Mouse (Mus musculus) intestine, embryonic 16.5 days (tissue): ENCODE data around the gene Gm20388. TPM values are rescaled to one million over a fixed set of nuclear protein-coding genes. Genes with fewer than 3 reads are reported as not detected.
A peak's percentile ranks its signal among the peaks of the same experiment; 100 is the strongest.

Source experiments
- ATAC-seq: fragments of 200-750 bp; cut with Nextera tagmentation; 2 replicates; pipeline ENCODE4 v1.8.0; 2017; ENCODE audit warnings: moderate TSS enrichment, moderate library complexity
- H3K27ac ChIP-seq: fragments of 300-500 bp; sonication (generic); 2 replicates; pipeline ENCODE4 v1.5.1; 2014; ENCODE audit warnings: mild to moderate bottlenecking, low read length
- H3K27me3 ChIP-seq: fragments of 300-500 bp; sonication (generic); replicated peaks from 2 replicates; pipeline ENCODE4 v1.6.1; 2014; ENCODE audit warnings: low read length, control low read depth, mixed read lengths; ENCODE audit not compliant: control insufficient read depth, insufficient read depth
- H3K36me3 ChIP-seq: fragments of 300-500 bp; sonication (generic); 2 replicates; pipeline ENCODE4 v1.6.1; 2014; ENCODE audit warnings: low read length, control low read depth; ENCODE audit not compliant: control insufficient read depth, insufficient read depth
- H3K4me1 ChIP-seq: fragments of 300-500 bp; sonication (generic); 2 replicates; pipeline ENCODE4 v1.6.1; 2014; ENCODE audit warnings: low read length, control low read depth, mixed read lengths; ENCODE audit not compliant: control insufficient read depth, insufficient read depth
- H3K4me2 ChIP-seq: fragments of 300-500 bp; sonication (generic); 2 replicates; pipeline ENCODE4 v1.6.1; 2014; ENCODE audit warnings: low read depth, low read length, control low read depth
- H3K4me3 ChIP-seq: fragments of 300-500 bp; sonication (generic); 2 replicates; pipeline ENCODE4 v1.5.1; 2014; ENCODE audit warnings: mild to moderate bottlenecking, low read length
- H3K9ac ChIP-seq: fragments of 300-500 bp; sonication (generic); 2 replicates; pipeline ENCODE4 v1.6.1; 2014; ENCODE audit warnings: low read depth, low read length
- H3K9me3 ChIP-seq: fragments of 300-500 bp; sonication (generic); 2 replicates; pipeline ENCODE4 v1.6.1; 2016; ENCODE audit warnings: low read length, control low read depth; ENCODE audit not compliant: control insufficient read depth
- WGBS: fragments of 180-500 bp; shearing (Covaris S2); extraction: QIAGEN DNeasy Blood & Tissue Kit; methylation state at CpG from one replicate; pipeline ENCODE4 v1.1.7; 2014; 5-methylcytosine and 5-hydroxymethylcytosine counted together
- polyA plus RNA-seq: library from polyadenylated mRNA; unstranded; fragments of >200 nt; fragmentation: Nextera tagmentation; extraction: Ambion mirVana; gene quantifications from 2 replicates; pipeline ENCODE4 v1.2.1, GENCODE M21; 2015

Gene Gm20388
- polyA plus RNA-seq, 1 experiment from 2014 or later = 5.8 TPM

GRCm38 (mm10) chr8:120574941-120575340, 664.3 kb downstream of the Gm20388 start:
- Histone ChIP-seq H3K36me3 (peaks cover 59% of the 10 kb centered on the region), H3K4me1 (no peaks in the 10 kb centered on the region)
- ATAC-seq = no peak

DNA sequence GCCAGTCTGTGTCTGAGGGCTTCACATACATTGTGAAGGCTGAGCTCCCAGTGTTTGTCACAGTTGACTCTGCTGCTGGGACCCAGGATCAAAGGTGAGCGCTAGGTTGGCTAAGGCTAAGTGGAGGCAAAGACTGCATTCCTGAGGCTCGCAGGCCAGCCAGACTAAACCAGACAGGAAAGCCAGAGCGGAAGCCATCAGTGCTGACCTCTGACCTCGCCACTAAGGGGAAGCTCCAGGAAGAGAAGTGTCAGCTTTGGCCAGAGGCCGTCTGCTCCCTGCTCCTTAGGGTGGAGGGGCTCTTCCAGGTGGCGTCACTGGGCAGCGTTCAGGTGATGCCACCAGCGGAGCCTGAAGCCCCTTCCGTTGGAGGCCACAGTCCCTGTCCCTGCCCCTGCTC, 665.2 kb downstream of the Gm20388 start:
- ATAC-seq = no peak
- H3K27me3 ChIP-seq = no peaks in the 10 kb centered on the region
- no peak overlapping the region for H3K9ac ChIP-seq
- H3K4me1 ChIP-seq = no peaks in the 10 kb centered on the region
- no peak overlapping the region for H3K4me3 ChIP-seq
- no peak overlapping the region for H3K4me2 ChIP-seq
- 62% methylated on average over 9 of the region's 9 CpGs for WGBS
- peaks cover 65% of the 10 kb centered on the region for H3K36me3 ChIP-seq
- no peaks in the 10 kb centered on the region for H3K9me3 ChIP-seq
- H3K27ac ChIP-seq = no peak overlapping the region

More at GRCm38 (mm10) chr8:120574941-120575340, 664.3 kb downstream of the Gm20388 start:
- Histone ChIP-seq H3K27me3 (no peaks in the 10 kb centered on the region), H3K4me3 (no peak overlapping the region), H3K9ac (no peak overlapping the region), H3K27ac (no peak overlapping the region), H3K9me3 (no peaks in the 10 kb centered on the region), H3K4me2 (no peak overlapping the region)
- 68% methylated on average over 19 of the region's 19 CpGs for WGBS

GRCm38 (mm10) chr8:120577821-120578220, 667.2 kb downstream of the Gm20388 start:
- Histone ChIP-seq H3K9me3 (no peaks in the 10 kb centered on the region), H3K27me3 (no peaks in the 10 kb centered on the region), H3K9ac (no peak overlapping the region), H3K4me1 (no peaks in the 10 kb centered on the region), H3K27ac (no peak overlapping the region), H3K4me3 (no peak overlapping the region), H3K36me3 (peaks cover 63% of the 10 kb centered on the region), H3K4me2 (no peak overlapping the region)
- ATAC-seq = no peak
- WGBS = 90% methylated on average over 17 of the region's 17 CpGs

DNA sequence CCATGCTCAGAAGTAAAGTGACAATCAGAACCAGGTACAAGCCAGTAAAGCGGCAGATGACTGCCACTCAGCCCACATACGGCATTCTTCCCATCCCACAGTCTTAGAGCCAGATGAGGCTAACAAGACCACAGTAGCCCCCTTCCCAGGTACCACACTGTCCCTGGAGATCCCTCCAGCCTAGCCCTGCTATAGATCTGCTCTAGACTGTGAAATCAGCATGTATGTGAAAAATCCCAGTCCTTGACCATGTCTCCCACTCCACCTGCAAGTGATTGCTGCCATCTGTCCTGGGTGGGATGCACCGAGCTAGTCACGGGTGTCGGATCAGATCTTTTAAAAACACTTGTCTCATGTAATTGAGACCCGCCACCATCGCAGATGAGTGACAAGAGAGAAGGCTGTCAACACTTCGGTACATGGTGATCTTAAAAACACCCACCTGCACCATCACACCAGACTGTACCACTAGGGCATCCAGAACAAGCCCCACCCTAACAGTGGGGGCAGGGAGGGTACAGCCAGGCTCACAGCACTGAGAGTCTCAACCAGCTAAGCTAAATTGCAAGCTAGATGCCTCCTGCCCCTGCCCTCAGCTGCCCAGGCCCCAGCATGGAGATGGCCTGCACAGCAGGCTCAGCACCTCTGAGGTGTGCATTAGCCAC, 669.8 kb downstream of the Gm20388 start:
- no peaks in the 10 kb centered on the region for H3K27me3 ChIP-seq
- H3K9ac ChIP-seq = no peak overlapping the region
- H3K4me1 ChIP-seq = no peaks in the 10 kb centered on the region; the same call in 1 of the 2 replicates
- no peak overlapping the region for H3K4me3 ChIP-seq
- no peaks in the 10 kb centered on the region for H3K9me3 ChIP-seq
- H3K4me2 ChIP-seq = no peak overlapping the region
- WGBS = 90% methylated on average over 8 of the region's 8 CpGs
- no peak overlapping the region for H3K27ac ChIP-seq
- H3K36me3 ChIP-seq = peaks cover 39% of the 10 kb centered on the region
- no peak for ATAC-seq

DNA sequence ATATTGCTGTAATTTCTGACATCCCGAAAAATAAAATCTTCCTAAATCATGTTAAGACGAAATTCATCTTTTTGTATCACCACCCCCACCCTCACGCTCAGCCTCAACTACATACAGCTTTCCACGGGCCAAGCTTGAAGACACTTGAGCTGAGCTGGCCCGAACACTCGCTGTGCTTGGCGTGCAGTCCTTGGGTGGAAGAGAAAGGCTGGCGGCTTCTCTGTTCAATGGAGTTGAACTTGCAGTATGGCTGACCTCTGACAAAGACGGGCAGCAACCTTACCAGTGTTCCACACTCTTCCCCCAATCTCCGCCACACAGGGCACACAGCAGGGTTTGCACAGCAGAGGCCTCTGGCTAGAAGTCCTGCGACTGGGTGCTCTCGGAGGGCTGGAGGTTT, 670.7 kb downstream of the Gm20388 start:
- ATAC-seq = no peak
- Histone ChIP-seq H3K9me3 (no peaks in the 10 kb centered on the region), H3K27ac (no peak overlapping the region), H3K9ac (no peak overlapping the region), H3K27me3 (no peaks in the 10 kb centered on the region), H3K4me2 (no peak overlapping the region), H3K4me1 (no peaks in the 10 kb centered on the region; the same call in 1 of the 2 replicates), H3K36me3 (peaks cover 34% of the 10 kb centered on the region), H3K4me3 (no peak overlapping the region)
- 88% methylated on average over 12 of the region's 12 CpGs for WGBS

DNA sequence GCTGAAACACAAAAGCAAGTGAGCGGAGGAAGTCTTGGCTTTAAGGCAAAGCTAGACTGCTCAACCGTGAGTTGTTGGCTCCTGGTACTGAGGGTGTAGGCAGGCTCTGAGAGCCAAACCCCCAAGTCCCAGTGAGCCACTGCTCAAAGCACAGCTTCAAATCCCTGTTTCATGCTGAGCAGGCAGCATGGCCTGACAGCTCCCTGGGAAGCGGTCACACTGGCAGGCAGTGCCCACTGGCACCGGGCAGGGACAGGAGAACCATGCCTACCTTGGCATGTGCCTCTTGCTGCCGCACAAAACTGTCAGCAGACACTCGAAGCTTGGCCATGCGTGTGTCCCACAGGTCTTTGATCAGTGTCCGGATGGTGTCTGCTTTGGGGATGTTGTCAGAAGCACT, 671.2 kb downstream of the Gm20388 start:
- ATAC-seq = no peak
- Histone ChIP-seq H3K27ac (no peak overlapping the region), H3K9ac (no peak overlapping the region), H3K9me3 (no peaks in the 10 kb centered on the region), H3K27me3 (no peaks in the 10 kb centered on the region), H3K4me2 (no peak overlapping the region), H3K4me3 (no peak overlapping the region), H3K36me3 (peaks cover 29% of the 10 kb centered on the region), H3K4me1 (no peaks in the 10 kb centered on the region; the same call in 1 of the 2 replicates)
- WGBS = 92% methylated on average over 8 of the region's 8 CpGs

- H3K4me3 ChIP-seq = no peak overlapping the region
- peaks cover 10% of the 10 kb centered on the region for H3K4me1 ChIP-seq
- peaks cover 10% of the 10 kb centered on the region for H3K36me3 ChIP-seq
- H3K9ac ChIP-seq = no peak overlapping the region
- H3K27me3 ChIP-seq = no peaks in the 10 kb centered on the region
- H3K9me3 ChIP-seq = no peaks in the 10 kb centered on the region
- H3K27ac ChIP-seq = no peak overlapping the region
- WGBS = 87% methylated on average over 10 of the region's 10 CpGs
- no peak for ATAC-seq
- no peak overlapping the region for H3K4me2 ChIP-seq
These were observed 674.9 kb downstream of the Gm20388 start for GRCm38 (mm10) chr8:120585521-120585920.

DNA sequence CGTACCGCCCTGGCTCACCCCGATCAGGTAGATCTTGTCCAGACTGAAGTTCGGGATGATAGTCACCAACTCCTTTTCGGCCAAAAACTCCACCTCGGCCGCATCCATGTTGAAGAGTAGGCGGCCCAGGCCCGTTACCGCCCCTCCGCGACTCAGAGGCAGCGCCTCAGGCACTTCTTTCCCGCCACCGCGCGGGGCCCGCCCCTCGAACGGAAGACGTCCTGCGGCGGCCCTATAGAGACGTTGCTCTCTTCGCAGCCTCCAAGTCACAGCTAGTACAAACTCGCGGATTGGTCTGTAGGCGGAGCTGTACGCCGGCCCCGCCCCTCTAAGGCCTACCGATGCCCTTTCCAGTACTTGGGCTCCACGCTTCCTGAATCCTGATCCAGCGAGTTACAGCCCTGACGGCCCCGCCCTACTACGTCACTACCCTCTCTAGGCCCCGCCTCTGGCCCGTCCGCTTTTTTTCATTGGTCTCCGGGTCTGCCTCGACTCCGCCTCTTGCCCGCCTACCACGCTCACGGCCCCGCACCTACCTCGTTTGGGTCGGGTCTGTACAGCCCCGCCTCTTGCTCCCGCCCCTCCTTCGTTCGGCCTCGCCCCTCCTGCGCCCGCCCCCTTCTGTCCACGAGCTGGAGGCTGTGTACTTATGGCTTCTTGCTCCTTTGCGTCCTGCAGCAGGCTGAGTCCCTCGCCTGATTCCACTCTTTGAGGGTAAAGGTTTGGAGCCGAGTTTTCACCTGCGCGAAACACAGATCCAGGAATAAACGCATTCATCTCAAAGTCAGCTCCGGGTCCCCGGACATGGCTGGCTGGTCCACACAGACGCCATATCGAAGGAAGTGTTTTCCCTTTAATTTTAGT, 678.5 kb downstream of the Gm20388 start, which contains the start of gene Gins2:
Gene Gins2, minus strand, starts transcription at position 397 of the 864 bp plus-strand sequence.
- WGBS = under 1% methylated on average over 67 of the region's 67 CpGs
- Histone ChIP-seq H3K27ac (peak within 1 kb of the TSS; percentile 43), H3K27me3 (no peaks in the 10 kb centered on the region), H3K4me3 (peak within 1 kb of the TSS; percentile 76), H3K9ac (peak within 1 kb of the TSS; percentile 81), H3K4me1 (peaks cover 10% of the 10 kb centered on the region), H3K4me2 (peak within 1 kb of the TSS; percentile 88), H3K36me3 (no peaks in the 10 kb centered on the region; the same call in 1 of the 2 replicates), H3K9me3 (no peaks in the 10 kb centered on the region)
- ATAC-seq = peak; percentile 99

GRCm38 (mm10) chr8:120589921-120590320, 679.3 kb downstream of the Gm20388 start:
- Histone ChIP-seq H3K27ac (peak overlapping the region; percentile 3; the same call in 1 of the 2 replicates), H3K9me3 (0 out of 2 replicates have a peak, but pooled peaks cover 3% of the 10 kb centered on the region), H3K4me1 (peaks cover 10% of the 10 kb centered on the region), H3K4me3 (peak overlapping the region; percentile 50), H3K4me2 (peak overlapping the region; percentile 58), H3K36me3 (no peaks in the 10 kb centered on the region; the same call in 1 of the 2 replicates), H3K9ac (peak overlapping the region; percentile 54), H3K27me3 (no peaks in the 10 kb centered on the region)
- no peak for ATAC-seq
- WGBS = 48% methylated on average over 2 of the region's 2 CpGs
